Mouse (Mus musculus) ZHBTc4 (cell line): ENCODE results near the gene Kalrn.
"Not testable (repeated sequence)": the region's sequence is repeated elsewhere in the genome, so short reads cannot be mapped to it uniquely, and the experiment has no call there.

ENCODE experiments used
- DNase-seq: peaks from one replicate; pipeline ENCODE4 v3.0.0-alpha.2; 2011; ENCODE audit warnings: low read depth, low spot score

Kalrn gene

GRCm38 (mm10) chr16:34114665-34115064 is 458.7 kb downstream of the Kalrn start:
- DNase-seq = peak; percentile 72

DNA sequence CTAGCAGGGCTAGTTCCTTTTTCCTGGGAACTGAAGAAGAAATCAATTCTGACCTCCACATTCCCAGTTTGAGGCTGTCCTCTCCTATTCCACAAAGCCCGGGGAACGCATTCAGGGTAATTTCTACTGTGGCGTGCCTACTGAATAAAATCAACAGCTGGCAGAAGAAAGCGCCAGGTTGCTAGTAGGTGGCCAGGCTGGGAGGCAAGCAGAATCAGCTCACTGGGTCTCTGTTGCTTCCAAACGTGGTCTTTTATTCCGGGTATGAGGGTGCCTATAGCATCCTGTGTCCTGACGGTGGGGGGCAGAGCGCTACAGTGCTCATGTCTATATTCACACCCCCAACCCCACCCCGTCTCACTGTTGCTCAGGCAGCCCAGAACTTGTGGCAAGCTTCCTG is 460.2 kb downstream of the Kalrn start:
- DNase-seq = no peak

DNA sequence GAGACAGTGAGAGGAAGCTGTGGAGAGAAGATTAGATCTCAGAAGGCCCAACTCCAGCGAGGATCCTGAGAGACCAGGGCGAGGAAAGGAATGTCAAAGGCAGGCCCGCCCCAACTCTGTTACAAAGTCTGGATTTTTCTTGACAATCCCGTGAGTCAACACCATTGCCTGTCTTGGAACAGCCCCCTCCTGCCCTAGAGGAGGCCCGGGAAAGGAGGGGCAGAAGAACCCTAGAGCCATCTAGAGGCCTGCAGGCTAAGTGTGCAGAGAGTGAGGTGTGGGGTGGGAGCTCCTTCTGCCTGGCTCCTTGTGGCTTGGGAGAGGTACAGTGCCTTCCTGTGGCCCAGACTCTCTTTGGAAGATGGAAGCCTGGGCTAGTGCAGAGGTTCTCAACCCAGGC is 460.8 kb downstream of the Kalrn start:
- DNase-seq = peak; percentile 91

GRCm38 (mm10) chr16:34110840-34111625 is 462.3 kb downstream of the Kalrn start:
- no peak for DNase-seq

DNA sequence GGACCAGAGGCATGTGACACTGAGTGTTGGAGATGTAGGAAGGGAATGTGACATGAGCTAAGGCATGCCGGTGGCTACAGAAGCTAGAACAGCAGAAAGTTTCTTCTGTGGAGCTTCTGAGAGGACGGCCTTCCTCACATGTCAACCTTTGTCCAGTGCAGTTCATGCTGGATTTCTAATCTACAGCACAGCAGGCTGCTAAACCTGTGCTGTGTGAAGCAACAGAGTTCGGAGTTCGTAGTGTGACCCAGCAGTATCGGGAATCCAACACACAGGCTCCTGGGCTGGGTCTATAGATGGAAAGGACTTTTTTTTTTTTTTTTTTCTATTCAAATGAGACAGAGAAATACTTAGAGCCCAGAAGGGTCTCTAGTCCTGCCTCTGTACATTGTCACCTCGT is 468.9 kb downstream of the Kalrn start:
- no peak for DNase-seq

GRCm38 (mm10) chr16:34102742-34103141 is 470.6 kb downstream of the Kalrn start:
- no peak for DNase-seq

- no peak for DNase-seq
Observed at GRCm38 (mm10) chr16:34099795-34100194, 473.5 kb downstream of the Kalrn start.

GRCm38 (mm10) chr16:34095548-34096141 is 477.7 kb downstream of the Kalrn start:
- peak; percentile 89 for DNase-seq

GRCm38 (mm10) chr16:34095093-34095465 is 478.3 kb downstream of the Kalrn start:
- DNase-seq = no peak

DNA sequence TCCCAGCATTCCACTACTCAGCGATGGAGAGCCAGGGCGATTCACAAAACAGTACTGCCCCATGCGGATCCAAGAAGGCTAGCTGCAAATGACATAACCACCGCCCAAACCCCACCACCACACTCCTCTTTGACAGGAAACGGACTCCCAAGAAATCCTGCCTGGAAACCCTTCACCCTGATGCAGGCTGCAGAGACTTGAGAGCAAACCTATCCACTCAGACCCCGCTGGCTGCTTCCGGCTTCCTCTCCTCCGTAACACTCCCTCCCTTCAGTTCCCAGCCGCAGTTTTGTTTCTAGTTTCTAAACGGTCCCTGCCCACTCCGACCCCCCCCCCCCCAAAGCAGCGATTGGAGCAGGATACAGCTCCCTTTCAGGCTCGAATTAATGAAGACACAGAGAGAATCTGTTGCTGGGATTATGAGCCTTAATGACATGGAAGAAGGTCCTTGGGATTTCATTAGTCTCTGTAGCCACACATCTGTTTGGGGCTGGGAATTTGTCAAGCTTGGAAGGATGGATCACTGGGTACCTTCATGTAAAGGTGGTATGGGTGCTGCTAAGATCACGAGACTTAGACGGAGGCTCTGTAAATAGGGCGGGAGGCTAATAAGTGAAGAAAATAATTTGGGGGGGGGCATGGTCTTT is 478.8 kb downstream of the Kalrn start:
- peak; percentile 79 for DNase-seq

DNA sequence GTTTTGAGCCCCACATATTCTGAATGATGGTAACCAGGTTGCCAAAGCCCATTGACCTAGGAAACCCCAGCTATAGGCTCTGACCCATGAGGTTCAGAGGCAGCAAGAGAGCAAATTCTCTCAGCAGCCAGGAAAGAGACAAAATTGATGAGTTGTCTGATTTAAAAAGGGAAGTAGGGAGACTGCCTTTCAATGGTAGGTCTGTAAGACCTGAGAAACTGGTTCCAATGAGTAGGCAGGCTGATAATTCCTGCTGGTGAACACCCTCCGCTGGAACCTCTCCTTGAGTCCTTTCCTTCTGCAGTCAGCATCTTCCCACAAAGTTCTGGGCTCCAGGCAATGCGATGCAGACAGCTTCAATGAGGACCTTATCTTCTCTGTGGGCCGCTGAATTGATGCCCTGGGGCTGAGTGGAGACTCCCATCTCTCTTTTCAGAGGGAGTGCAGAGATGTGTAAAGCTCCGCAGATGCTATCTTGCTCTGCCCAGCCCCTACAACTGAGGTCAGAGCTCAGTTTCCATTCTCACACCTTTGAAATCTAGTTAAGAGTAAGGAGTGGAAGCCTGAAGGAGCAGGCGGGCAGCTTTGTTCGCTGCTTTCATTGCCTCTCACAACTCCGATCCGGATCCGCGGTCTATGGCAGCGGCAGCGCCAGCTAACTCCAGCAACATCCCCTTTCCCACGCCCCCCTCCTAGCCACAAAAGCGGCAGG is 479.4 kb downstream of the Kalrn start:
- DNase-seq = no peak

GRCm38 (mm10) chr16:34089528-34090095 is 483.7 kb downstream of the Kalrn start:
- no peak for DNase-seq

DNA sequence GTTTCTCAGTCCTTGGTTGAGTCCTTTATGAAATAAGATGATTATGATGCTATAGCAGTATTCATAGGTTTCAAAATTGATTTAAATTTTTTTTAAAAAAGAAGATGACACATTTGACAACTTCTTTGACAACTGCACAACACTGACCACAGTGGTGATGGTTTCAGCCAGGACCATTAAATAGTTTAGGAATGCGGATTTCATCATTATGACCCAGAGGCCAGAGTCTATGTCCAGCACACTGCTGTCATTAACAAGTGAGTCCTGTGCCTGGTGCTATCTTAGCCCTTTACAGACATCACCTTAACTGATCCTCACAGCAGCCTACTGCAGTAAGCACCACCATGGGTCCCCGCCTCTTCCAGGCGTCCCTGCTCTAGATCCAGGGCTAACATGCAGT is 484.3 kb downstream of the Kalrn start:
- DNase-seq = no peak

- DNase-seq = no peak
Observed at GRCm38 (mm10) chr16:34088331-34088730, 485.0 kb downstream of the Kalrn start.

- no peak for DNase-seq
Observed at GRCm38 (mm10) chr16:34084135-34084920, 489.0 kb downstream of the Kalrn start.

- DNase-seq = peak; percentile 72
Observed at GRCm38 (mm10) chr16:34082494-34083469, 490.6 kb downstream of the Kalrn start.

- peak; percentile 72 for DNase-seq
Observed at GRCm38 (mm10) chr16:34081683-34082438, 491.5 kb downstream of the Kalrn start.

- DNase-seq = not testable (repeated sequence)
Observed at GRCm38 (mm10) chr16:34081314-34081682, 492.0 kb downstream of the Kalrn start.

- no peak for DNase-seq
Observed at GRCm38 (mm10) chr16:34080818-34081217, 492.5 kb downstream of the Kalrn start.
